Mouse (Mus musculus) CH12F3 (cell line): ENCODE data around the gene Vmn1r169.
"Not testable (repeated sequence)": the region's sequence is repeated elsewhere in the genome, so short reads cannot be mapped to it uniquely, and the experiment has no call there.

Experiments used
- in situ Hi-C: fragments of 300-500 bp; cut with MboI; formaldehyde crosslinking; loops from 2 replicates; pipeline ENCODE4 v1.14.3; 2020; ENCODE audit warnings: low sequenced_read_pairs

Gene Vmn1r169

DNA sequence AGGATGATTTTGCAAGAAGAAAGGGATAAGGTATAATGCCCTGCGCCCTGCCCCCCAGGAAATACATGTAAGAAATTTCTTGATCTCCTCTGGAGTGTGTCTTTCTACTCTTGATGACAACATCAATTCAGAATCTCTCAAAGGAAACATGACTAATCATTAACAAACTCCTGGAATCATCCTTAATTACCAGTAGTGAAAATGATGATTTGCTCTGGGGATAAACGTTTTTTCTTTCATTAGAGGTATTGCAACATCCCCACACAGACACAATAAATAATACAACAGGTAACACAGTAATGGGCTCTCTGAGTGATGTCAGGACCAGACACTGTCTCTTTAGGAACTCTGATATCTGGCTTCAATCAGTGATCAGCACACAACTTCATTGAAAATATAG is at the start of gene Vmn1r169:
Gene Vmn1r169, plus strand, starts transcription at position 301 of the 400 bp plus-strand sequence.
- in situ Hi-C loops = not testable (repeated sequence)

DNA sequence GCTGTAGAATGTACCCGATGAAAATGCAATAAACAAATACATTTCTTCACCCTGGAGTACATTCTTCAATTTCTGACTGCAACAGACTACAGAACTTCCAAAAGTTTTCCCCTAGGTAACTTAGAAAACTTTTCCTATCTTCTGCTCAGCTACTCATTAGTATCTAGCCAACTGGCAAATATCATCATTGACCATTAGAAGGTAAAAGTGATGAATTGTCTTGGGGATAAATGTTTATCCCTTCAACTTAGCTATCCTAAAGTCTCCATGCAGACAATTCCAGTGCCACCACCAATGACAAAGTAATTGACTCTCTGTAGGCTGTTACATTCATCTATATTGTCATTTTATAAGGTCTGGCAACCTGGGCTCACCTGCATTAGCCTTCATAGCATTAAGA is 35.9 kb upstream of the Vmn1r169 start, which contains the start of gene Vmn1r168:
Gene Vmn1r168, plus strand, starts transcription at position 301 of the 400 bp plus-strand sequence.
- in situ Hi-C loops = not testable (repeated sequence)

DNA sequence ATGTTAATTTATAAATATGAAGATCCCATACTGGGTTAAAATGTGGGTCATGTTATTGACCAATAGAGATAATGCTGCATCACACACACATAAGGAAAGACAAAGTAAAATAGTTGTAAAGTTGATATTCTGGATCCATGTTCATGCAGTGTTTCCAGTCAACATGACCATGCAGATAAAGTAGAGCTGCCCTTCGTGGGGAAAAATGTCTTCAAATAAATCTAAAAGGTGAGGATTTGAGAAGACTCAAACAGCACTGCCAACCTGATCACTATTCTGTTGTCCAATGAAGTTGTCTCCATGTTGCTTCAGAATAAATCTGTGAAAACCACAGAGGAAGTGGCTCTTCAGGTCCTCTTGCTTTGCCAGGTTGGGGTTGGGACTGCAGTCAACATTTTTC is 30.5 kb downstream of the Vmn1r169 start, which contains the start of gene Vmn1r170:
Gene Vmn1r170, plus strand, starts transcription at position 301 of the 400 bp plus-strand sequence.
- in situ Hi-C loops = not testable (repeated sequence)
